Mouse (Mus musculus): ENCODE measurements around the gene Sec23ip.

- no peak for TF ChIP-seq POLR2A (IDR thresholded peaks at IDR 0.05; ENCODE audit: extremely low read depth, insufficient read depth, low read length)
- TF ChIP-seq CTCF (IDR thresholded peaks at IDR 0.05; ENCODE audit: low read depth, low read length): no peak
Measured at GRCm38 (mm10) chr7:128739116-128739461, 5.7 kb upstream of the Sec23ip start.

All from liver, adult 2 months (tissue).